17 mouse cellular contexts compared by ENCODE assay signal in the genomic region with DNA sequence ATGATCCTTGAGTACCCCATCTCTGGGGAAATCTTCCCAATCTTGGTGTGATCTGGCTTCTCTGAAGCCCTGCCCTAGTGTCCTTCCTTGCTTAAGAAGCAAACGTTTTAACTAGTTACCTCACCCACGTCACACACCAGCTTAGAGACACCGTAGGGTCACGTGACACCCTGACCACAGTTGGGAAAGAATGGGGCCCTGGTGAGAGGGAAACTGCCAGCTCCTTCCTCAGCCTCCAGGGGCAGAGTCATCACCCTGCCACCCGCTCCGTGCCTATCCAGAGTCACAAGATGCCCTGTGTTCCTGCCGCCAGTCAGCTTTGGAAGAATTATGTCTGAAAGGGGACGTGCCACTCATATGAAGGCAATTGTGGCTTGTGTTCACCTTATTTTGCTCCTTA. TPM values are rescaled to one million over a fixed set of nuclear protein-coding genes. Genes with fewer than 3 reads are reported as not detected.
A peak's percentile ranks its signal among the peaks of the same experiment; 100 is the strongest.
DNase-seq lines count a peak whose midpoint lies in the region; ATAC-seq and TF ChIP-seq lines count a peak whose summit lies in the region.
"Had no signal": no experiment of that assay in that cellular context is flagged by ENCODE, and none has a peak within 500 bp of the region (broad histone marks: within the 10 kb centered on the region; RNA-seq: fewer than 3 reads in every experiment).

No protein-coding gene starts in this region.

- no peaks in the 10 kb centered on the region for H3K27me3 ChIP-seq in liver, embryonic 14.5 days (ENCODE audit: control insufficient read depth, insufficient read depth, low read length)
- no peaks in the 10 kb centered on the region for H3K27me3 ChIP-seq in midbrain, embryonic 11.5 days (ENCODE audit: control insufficient read depth, insufficient read depth, low read length)
- H3K27me3 ChIP-seq: embryonic facial prominence, embryonic 12.5 days; heart, embryonic 13.5 days; Patski had no signal

- DNase-seq in 3134 (ENCODE audit: extremely low read depth, insufficient read length, low spot score) (peak; percentile 1), 416B (ENCODE audit: low read depth) (peak; percentile 46)
- peak in 1 of 3 experiments; percentile 27 for DNase-seq in liver, embryonic 14.5 days (ENCODE audit: low read depth in 3 of 3, low spot score in 3 of 3)
- no peak for DNase-seq in midbrain, embryonic 11.5 days (ENCODE audit: low spot score, missing footprints)
- DNase-seq in cerebellum, postnatal 25 days = no peak
- no peak for DNase-seq in cerebellum, postnatal 10 days
- DNase-seq: cerebellum, adult 9-11 months; gastrocnemius, postnatal 10 days; kidney, postnatal 10 days; right cerebral cortex, postnatal 14 days had no signal

- H3K9me3 ChIP-seq in liver, embryonic 14.5 days (ENCODE audit: control insufficient read depth, low read length) = no peaks in the 10 kb centered on the region
- H3K9me3 ChIP-seq in midbrain, embryonic 11.5 days (ENCODE audit: control insufficient read depth, low read length) = no peaks in the 10 kb centered on the region
- H3K9me3 ChIP-seq: embryonic facial prominence, embryonic 12.5 days; heart, embryonic 13.5 days; hindbrain, embryonic 10.5 days had no signal

- H3K36me3 ChIP-seq in liver, embryonic 14.5 days (replicated peaks; ENCODE audit: control insufficient read depth, insufficient read depth, low read depth) = no peaks in the 10 kb centered on the region
- no peaks in the 10 kb centered on the region for H3K36me3 ChIP-seq in midbrain, embryonic 11.5 days (ENCODE audit: control insufficient read depth, insufficient read depth, low read length)
- H3K36me3 ChIP-seq: hindbrain, embryonic 10.5 days had no signal

- H3K9ac ChIP-seq in liver, embryonic 14.5 days (replicated peaks) = no peak overlapping the region
- H3K9ac ChIP-seq in midbrain, embryonic 11.5 days (ENCODE audit: low read length) = no peak overlapping the region
- H3K9ac ChIP-seq: embryonic facial prominence, embryonic 12.5 days; heart, embryonic 13.5 days had no signal

- TF ChIP-seq EP300 in liver, embryonic 14.5 days (IDR thresholded peaks at IDR 0.05; ENCODE audit: low read depth) = no peak

- ATAC-seq in granulocyte monocyte progenitor cell, adult 5-6 weeks (replicated peaks; ENCODE audit: poor library complexity, severe bottlenecking) = peak; percentile 100
- ATAC-seq in liver, embryonic 14.5 days (ENCODE audit: insufficient read depth) = no peak; the same call in 1 of the 2 replicates
- ATAC-seq in midbrain, embryonic 11.5 days (ENCODE audit: low FRiP score) = no peak
- ATAC-seq: Patski had no signal

- no peak overlapping the region for H3K27ac ChIP-seq in liver, embryonic 14.5 days
- H3K27ac ChIP-seq in midbrain, embryonic 11.5 days (ENCODE audit: low read depth, low read length) = no peak overlapping the region
- H3K27ac ChIP-seq: embryonic facial prominence, embryonic 12.5 days; heart, embryonic 13.5 days; hindbrain, embryonic 10.5 days; left cerebral cortex, adult 2 months; macrophage had no signal

- H3K4me2 ChIP-seq in liver, embryonic 14.5 days (ENCODE audit: low read depth) = no peak overlapping the region
- no peak overlapping the region for H3K4me2 ChIP-seq in midbrain, embryonic 11.5 days
- H3K4me2 ChIP-seq: embryonic facial prominence, embryonic 12.5 days; heart, embryonic 13.5 days had no signal

- TF ChIP-seq CTCF in liver, embryonic 14.5 days (IDR thresholded peaks at IDR 0.05; ENCODE audit: low read depth) = peak; percentile 30; the same call in 1 of the 2 replicates

- WGBS in liver, embryonic 14.5 days (ENCODE audit: insufficient replicate concordance) = 26% methylated on average over 8 of the region's 8 CpGs
- WGBS in midbrain, embryonic 11.5 days = 69% methylated on average over 8 of the region's 8 CpGs

- H3K4me3 ChIP-seq in liver, embryonic 14.5 days (ENCODE audit: insufficient read depth in 1 of 2, low read depth in 2 of 2, low read length in 2 of 2) = no peak overlapping the region
- no peak overlapping the region for H3K4me3 ChIP-seq in midbrain, embryonic 11.5 days (ENCODE audit: low read depth, low read length)
- H3K4me3 ChIP-seq: embryonic facial prominence, embryonic 12.5 days; heart, embryonic 13.5 days; hindbrain, embryonic 10.5 days; left cerebral cortex, adult 2 months had no signal

- no peaks in the 10 kb centered on the region for H3K4me1 ChIP-seq in liver, embryonic 14.5 days (replicated peaks; ENCODE audit: control insufficient read depth in 2 of 2, insufficient read depth in 2 of 2, low read length in 1 of 2)
- H3K4me1 ChIP-seq in midbrain, embryonic 11.5 days (ENCODE audit: control insufficient read depth, insufficient read depth, low read length) = no peaks in the 10 kb centered on the region
- H3K4me1 ChIP-seq: embryonic facial prominence, embryonic 12.5 days; heart, embryonic 13.5 days; hindbrain, embryonic 10.5 days had no signal

RNA-seq across cellular contexts. Expression of gene Dcbld1, which starts 51.2 kb away (rescaled TPM):
- total RNA-seq in granulocyte monocyte progenitor cell, adult 5-6 weeks (2014; fragmentation: Nextera tagmentation) = 0.09 TPM in 1 of 2 replicates, not detected in the other
- total RNA-seq in granulocyte monocyte progenitor cell, adult 5-6 weeks (2017) = 0.10 TPM in 1 of 2 replicates, not detected in the other
- polyA plus RNA-seq in liver, embryonic 14.5 days (2012; rRNA removed) = 1.8 and 1.9 TPM in 2 replicates
- polyA plus RNA-seq in liver, embryonic 14.5 days (2014; fragmentation: Nextera tagmentation; extraction: Ambion mirVana) = 2.9 and 3.1 TPM in 2 replicates
- polyA plus RNA-seq in midbrain, embryonic 11.5 days (2014; fragmentation: Nextera tagmentation; extraction: Ambion mirVana) = 16.5 and 17.4 TPM in 2 replicates

Comparison
In these comparisons a context has a peak if more than half of its experiments do, and no peak if none do; other contexts are left out.
1. DNase-seq: peak in 3134 (single experiment) and 416B (single experiment); none in midbrain, embryonic 11.5 days (single experiment), cerebellum, postnatal 25 days (0 of 2) and cerebellum, postnatal 10 days (0 of 2).